Mouse (Mus musculus) layer of hippocampus, postnatal 14 days (tissue): Measurements from ENCODE around the gene Elmo3. TPM values are rescaled to one million over a fixed set of nuclear protein-coding genes. Genes with fewer than 3 reads are reported as not detected.
A peak's percentile ranks its signal among the peaks of the same experiment; 100 is the strongest.

Source experiments
- DNase-seq, 2 experiments: peaks; one replicate each; pipeline ENCODE4 v3.0.0; 2021 to 2022; ENCODE audit warnings: low spot score in 2 of 2, mixed read lengths in 1 of 2
- total RNA-seq, 2 experiments: library from RNA; stranded (reverse); gene quantifications; 2 replicates each; pipeline ENCODE4 v1.2.3; 2021

Gene Elmo3
- total RNA-seq, 2 experiments from 2014 or later = 1.2 to 1.4 TPM

DNA sequence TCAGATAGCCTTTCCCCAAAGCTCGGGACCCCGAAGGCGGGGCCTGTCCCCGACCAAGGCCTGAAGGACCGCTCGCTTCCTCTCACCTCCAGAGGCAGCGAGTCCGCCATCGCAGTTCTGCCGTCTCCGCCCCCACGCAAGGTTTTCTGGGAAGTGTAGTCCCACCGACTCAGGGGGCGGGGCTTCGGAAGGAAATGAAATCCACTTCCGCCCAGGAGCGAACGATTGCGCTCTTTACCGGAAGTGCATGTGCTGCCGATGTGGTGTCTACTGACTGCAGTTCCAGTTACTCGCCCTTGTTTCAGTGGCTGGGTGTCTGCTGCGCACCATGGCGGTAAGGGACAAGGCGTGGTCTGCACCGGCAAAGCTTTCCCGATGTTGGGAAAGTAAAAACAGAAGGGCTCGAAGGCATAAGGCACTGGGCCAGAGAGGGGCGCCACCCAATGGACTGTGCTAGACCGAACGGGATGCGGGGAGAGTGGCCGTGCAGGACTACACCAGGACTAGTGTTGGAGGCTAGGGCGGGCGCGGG, 20.8 kb downstream of the Elmo3 start, which contains the start of the genes Lrrc29 and Tmem208:
TSS of gene Lrrc29 (minus strand) at position 138 of the 532 bp plus-strand sequence.
TSS of gene Tmem208 (plus strand) at position 214 of the 532 bp plus-strand sequence.
- peak; percentile 96 to 98 for DNase-seq

GRCm38 (mm10) chr8:105326968-105327367, 21.6 kb downstream of the Elmo3 start:
- no peak for DNase-seq

- no peak for DNase-seq
Observed at GRCm38 (mm10) chr8:105330325-105330724, 24.9 kb downstream of the Elmo3 start.

GRCm38 (mm10) chr8:105331469-105331868, 26.1 kb downstream of the Elmo3 start:
- no peak for DNase-seq

- DNase-seq = no peak
Observed at GRCm38 (mm10) chr8:105331931-105332330, 26.5 kb downstream of the Elmo3 start.

DNA sequence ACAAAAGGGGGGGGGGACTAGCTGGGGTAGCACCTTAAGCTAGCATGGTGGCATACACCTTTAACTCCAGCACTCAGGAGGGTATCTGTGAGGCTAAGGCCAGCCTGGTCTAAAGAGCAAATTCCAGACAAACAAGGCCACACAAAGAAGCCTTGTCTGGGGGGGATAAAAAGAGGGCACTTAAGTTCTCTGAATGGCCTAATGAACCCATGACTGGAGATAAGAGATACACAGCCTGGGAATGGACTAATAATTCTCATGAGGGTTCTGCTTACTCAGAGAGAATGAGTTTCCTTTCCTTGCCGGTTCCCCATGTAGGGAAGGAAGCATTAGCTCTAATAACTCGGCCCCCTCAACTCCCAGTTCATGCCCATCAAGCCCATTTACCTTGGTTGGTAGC, 27.1 kb downstream of the Elmo3 start:
- no peak for DNase-seq

DNA sequence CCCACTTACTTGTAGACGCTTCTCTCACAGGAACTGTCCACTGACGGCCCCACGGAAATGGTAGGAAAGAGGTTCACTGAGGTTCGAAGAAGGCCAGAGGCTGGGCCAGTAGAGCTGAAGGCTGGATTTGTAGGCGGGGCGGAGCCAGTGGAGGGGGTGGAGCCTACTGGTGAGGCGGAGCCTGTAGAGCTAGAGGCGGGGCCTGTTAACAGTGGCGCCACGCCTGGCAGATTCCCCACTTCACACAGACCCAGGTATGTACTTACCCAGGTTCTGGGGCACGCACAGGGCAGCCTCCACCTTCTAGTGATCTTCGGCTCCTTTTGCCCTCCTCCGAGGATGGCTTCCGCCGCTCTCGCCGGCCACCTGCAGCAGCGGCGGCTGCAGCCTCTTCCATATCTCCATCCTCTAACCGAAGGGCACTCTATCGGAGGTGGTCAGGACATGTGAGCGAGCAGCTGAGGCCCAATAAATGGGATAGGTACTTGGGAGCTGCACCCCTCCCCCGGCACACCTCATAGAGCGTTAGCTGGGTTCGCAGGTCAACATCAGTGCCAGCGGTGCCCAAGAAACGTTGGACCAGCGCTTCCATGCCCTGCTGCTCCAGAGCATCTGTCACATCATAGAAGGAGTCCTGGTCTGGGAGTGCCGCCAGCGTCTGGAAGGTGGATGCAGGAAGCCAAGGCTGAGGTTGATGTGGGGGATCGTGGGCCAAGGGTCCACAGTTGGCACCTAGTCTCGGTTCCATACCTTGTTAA, 31.2 kb downstream of the Elmo3 start:
- no peak for DNase-seq

DNA sequence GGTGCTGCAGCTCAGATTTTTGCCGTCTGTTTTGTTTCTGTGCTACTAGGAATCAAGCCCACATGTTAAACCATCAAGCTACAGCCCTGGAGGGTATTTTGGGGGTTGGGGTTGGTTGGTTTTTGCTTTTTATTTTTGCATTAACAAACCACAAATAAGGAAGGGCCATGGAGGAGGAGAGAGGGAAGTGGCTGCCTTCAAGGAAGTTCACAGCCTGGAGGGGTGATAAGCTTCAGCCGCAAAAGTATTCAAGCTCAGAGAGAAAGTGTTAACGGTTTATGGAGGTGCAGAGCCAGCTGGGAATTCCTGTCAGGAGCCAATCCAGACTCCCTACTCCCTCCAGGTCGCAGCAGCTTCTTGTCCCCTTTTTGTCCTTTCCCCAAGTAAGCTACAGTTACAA, 33.6 kb downstream of the Elmo3 start:
- no peak for DNase-seq

GRCm38 (mm10) chr8:105339886-105340635, 34.7 kb downstream of the Elmo3 start:
- DNase-seq = no peak

GRCm38 (mm10) chr8:105341399-105341798, 36.0 kb downstream of the Elmo3 start:
- no peak for DNase-seq

DNA sequence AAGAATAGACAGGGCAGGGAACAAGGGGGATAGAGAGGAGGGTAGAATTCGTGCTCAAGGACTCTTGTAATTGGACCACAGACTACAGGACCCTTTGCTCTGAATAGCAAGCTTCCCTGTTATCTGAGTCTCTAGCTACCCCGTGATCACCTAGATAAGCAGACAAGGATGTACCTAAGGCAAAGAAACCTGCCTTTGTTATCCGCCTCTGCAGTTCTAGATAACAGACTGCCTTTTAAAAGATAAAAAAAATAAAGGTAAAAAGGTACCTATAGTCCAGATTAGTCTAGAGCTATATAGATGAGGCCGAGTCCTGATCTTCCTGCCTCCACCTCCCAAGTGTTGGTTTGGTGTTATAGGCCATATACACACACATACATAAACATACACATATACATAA, 37.4 kb downstream of the Elmo3 start:
- no peak for DNase-seq

DNA sequence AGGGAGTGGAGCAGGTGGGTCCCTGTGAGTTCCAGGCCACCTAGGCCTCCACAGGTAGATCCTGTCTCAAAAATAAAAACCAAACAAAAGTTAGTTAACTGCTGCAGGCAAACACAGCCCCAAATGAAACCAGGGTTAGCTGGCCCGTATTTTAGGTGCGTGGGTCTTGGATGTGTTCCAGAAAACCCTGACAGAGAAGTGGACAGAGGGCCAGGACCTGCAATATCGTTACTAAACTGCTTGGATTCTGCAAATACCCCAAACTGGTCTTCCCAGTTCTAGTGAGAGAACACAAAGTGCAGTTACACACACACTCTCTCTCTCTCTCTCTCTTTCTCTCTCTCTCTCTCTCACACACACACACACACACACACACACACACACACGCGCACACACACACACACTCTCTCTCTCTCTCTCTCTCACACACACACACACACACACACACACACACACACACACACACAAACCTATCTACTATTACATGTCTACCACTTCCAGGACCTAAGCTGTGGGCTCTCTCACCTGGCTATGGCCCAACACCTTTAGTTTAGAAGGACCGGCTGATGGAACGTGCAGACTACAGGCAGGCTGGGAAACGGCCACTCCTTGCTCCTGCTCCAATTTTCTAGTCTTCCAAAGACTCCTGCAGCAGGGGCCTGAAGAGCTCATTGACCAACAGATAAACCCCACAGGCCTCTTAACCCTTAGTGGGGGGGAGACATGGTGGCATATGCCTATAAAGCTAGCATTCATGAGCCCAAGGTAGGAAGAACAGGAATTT, 38.6 kb downstream of the Elmo3 start:
- no peak for DNase-seq

DNA sequence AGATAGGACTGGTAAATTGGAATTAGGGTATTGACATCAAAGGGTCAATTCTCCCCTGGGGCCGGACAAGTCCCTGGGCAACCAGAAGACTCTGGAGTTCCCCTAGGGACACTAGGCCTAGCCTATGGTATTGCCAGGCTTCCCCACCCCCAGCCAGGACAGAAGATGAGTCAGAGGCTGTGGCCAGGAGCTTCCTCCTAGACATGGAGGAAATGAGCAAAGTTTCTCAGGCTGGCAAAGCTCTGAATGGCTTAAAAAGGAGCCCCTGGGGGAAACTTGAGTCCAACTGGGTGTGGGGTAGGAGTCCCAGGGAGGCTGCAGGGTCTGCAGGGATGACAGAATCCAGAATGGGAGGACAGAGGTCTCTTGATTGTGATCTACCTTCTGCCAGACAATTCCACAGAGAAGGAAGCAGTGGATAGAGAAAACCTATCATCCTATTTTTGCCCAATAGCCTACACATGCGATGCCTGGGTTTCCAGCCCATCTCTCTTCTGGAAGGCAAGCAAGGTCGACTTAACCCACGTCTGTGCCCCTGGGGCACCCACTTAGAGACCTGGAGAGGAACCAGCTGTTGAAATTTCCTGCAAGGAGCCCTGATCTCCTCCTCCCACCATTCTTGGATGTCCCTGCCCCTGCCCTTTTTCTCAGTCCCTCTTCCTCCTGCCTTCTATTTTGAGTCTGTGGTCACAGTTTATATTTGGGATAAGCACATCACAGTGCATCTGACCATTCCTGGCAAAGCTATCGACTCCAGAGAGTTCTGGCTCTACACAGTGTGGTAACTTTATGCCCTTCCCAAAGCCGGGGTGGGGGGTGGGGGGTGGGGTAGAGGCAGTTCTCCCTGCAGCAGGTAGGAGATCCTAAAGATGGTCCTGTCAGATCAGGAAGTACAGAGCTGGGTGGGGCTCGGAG, 39.9 kb downstream of the Elmo3 start:
- DNase-seq = no peak

- DNase-seq = no peak
Observed at GRCm38 (mm10) chr8:105346611-105347427, 41.4 kb downstream of the Elmo3 start.

GRCm38 (mm10) chr8:105347428-105348221, 42.2 kb downstream of the Elmo3 start, which contains the start of gene Fhod1:
Gene Fhod1 (minus strand): TSS chr8:105347953.
- DNase-seq = peak; percentile 67 to 86

DNA sequence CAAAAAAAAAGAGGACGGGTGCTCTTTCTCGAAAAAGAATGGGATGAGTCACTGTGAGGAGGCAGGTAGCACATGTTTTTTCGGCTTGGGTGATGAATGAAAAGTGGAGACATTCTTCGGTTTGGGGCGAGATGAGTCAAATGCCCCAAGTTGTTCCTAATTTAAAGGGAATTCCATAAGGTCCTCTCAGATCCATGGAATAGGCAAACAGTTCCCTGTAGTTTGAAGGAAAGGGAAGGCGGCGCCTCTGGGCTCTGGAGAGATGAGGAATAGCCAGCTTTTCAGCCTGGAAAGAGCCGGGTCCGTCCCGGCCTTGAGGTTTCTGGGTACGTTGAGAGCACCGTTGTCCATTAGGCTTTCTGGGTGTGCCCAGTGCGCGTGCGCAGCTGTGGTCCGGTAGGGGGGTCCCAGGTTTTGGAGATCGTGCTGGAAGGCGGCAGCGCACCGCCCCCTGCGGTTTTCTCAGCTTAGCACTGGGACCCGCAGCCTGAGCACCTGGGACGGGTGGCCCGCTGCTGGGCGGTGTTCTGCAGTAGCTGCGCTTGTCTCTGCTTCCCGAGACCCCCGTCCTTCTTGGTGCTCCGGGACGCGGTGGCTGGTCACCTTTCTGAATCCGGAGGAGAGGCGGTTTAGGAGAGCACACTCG, 43.2 kb downstream of the Elmo3 start, which contains the start of gene Slc9a5:
TSS of gene Slc9a5 (plus strand) at position 394 of the 646 bp plus-strand sequence.
- DNase-seq = peak; percentile 31 to 49

- peak; percentile 25 to 41 for DNase-seq
Observed at GRCm38 (mm10) chr8:105349096-105349771, 43.8 kb downstream of the Elmo3 start.
